Mouse (Mus musculus): ENCODE measurements at regions not wholly inside any gene's neighbourhood (a gene's known extent, or its start where the extent isn't known, plus 50 kb on each side); places are given as distances from the start of the nearest gene placed in this dataset.

GRCm38 (mm10) chr10:109226989-109227388 lies 216.2 kb upstream of the Syt1 start:
- TF ChIP-seq CTCF (IDR thresholded peaks at IDR 0.05; ENCODE audit: low read depth) = no peak
- H3K4me3 ChIP-seq (ENCODE audit: low read depth, low read length) = no peak overlapping the region
- no peaks in the 10 kb centered on the region for H3K36me3 ChIP-seq (ENCODE audit: insufficient read depth)
- no peak overlapping the region for H3K9ac ChIP-seq
- no peaks in the 10 kb centered on the region for H3K4me1 ChIP-seq (ENCODE audit: insufficient read depth)
- no peaks in the 10 kb centered on the region for H3K9me3 ChIP-seq (ENCODE audit: low read length)
- no peaks in the 10 kb centered on the region for H3K27me3 ChIP-seq (ENCODE audit: insufficient read depth, low read length)
- H3K4me2 ChIP-seq (ENCODE audit: low read depth) = no peak overlapping the region
- WGBS = 86% methylated on average over 3 of the region's 3 CpGs
- ATAC-seq = no peak
- DNase-seq = no peak
- no peak overlapping the region for H3K27ac ChIP-seq (ENCODE audit: low read depth, low read length)

GRCm38 (mm10) chr10:109188761-109189503 lies 178.2 kb upstream of the Syt1 start:
- Histone ChIP-seq H3K27me3 (ENCODE audit: insufficient read depth, low read length) (no peaks in the 10 kb centered on the region), H3K4me1 (ENCODE audit: insufficient read depth) (0 out of 2 replicates have a peak, but pooled peaks cover 3% of the 10 kb centered on the region), H3K36me3 (ENCODE audit: insufficient read depth) (no peaks in the 10 kb centered on the region), H3K27ac (ENCODE audit: low read depth, low read length) (no peak overlapping the region), H3K4me3 (ENCODE audit: low read depth, low read length) (no peak overlapping the region), H3K9ac (no peak overlapping the region), H3K4me2 (ENCODE audit: low read depth) (no peak overlapping the region), H3K9me3 (ENCODE audit: low read length) (no peaks in the 10 kb centered on the region)
- DNase-seq (peak; percentile 66), ATAC-seq (peak; percentile 71; the same call in 1 of the 2 replicates)
- TF ChIP-seq CTCF (IDR thresholded peaks at IDR 0.05; ENCODE audit: low read depth) = no peak
- 50% methylated on average over 8 of the region's 8 CpGs for WGBS

GRCm38 (mm10) chr10:109188252-109188651 lies 177.5 kb upstream of the Syt1 start:
- DNase-seq (peak; percentile 20), ATAC-seq (peak; percentile 56; the same call in 1 of the 2 replicates)
- TF ChIP-seq CTCF (IDR thresholded peaks at IDR 0.05; ENCODE audit: low read depth) = no peak
- no peak overlapping the region for H3K4me3 ChIP-seq (ENCODE audit: low read depth, low read length)
- H3K9me3 ChIP-seq (ENCODE audit: low read length) = no peaks in the 10 kb centered on the region
- no peak overlapping the region for H3K4me2 ChIP-seq (ENCODE audit: low read depth)
- H3K36me3 ChIP-seq (ENCODE audit: insufficient read depth) = no peaks in the 10 kb centered on the region
- 0 out of 2 replicates have a peak, but pooled peaks cover 3% of the 10 kb centered on the region for H3K4me1 ChIP-seq (ENCODE audit: insufficient read depth)
- no peak overlapping the region for H3K9ac ChIP-seq
- H3K27ac ChIP-seq (ENCODE audit: low read depth, low read length) = no peak overlapping the region
- WGBS = 65% methylated on average over 4 of the region's 4 CpGs
- H3K27me3 ChIP-seq (ENCODE audit: insufficient read depth, low read length) = no peaks in the 10 kb centered on the region

GRCm38 (mm10) chr10:109185243-109185642 lies 174.5 kb upstream of the Syt1 start:
- Histone ChIP-seq H3K4me3 (ENCODE audit: low read depth, low read length) (no peak overlapping the region), H3K9ac (no peak overlapping the region), H3K27me3 (ENCODE audit: insufficient read depth, low read length) (no peaks in the 10 kb centered on the region), H3K9me3 (ENCODE audit: low read length) (no peaks in the 10 kb centered on the region), H3K27ac (ENCODE audit: low read depth, low read length) (no peak overlapping the region), H3K4me1 (ENCODE audit: insufficient read depth) (0 out of 2 replicates have a peak, but pooled peaks cover 3% of the 10 kb centered on the region), H3K4me2 (ENCODE audit: low read depth) (no peak overlapping the region), H3K36me3 (ENCODE audit: insufficient read depth) (no peaks in the 10 kb centered on the region)
- WGBS = 55% methylated on average over 2 of the region's 2 CpGs
- ATAC-seq (no peak), DNase-seq (no peak)
- TF ChIP-seq CTCF (IDR thresholded peaks at IDR 0.05; ENCODE audit: low read depth) = no peak

- H3K36me3 ChIP-seq (ENCODE audit: insufficient read depth) = no peaks in the 10 kb centered on the region
- no peaks in the 10 kb centered on the region for H3K4me1 ChIP-seq (ENCODE audit: insufficient read depth)
- H3K27ac ChIP-seq (ENCODE audit: low read depth, low read length) = no peak overlapping the region
- TF ChIP-seq CTCF (IDR thresholded peaks at IDR 0.05; ENCODE audit: low read depth) = no peak
- no peaks in the 10 kb centered on the region for H3K27me3 ChIP-seq (ENCODE audit: insufficient read depth, low read length)
- no peak overlapping the region for H3K4me3 ChIP-seq (ENCODE audit: low read depth, low read length)
- no peak overlapping the region for H3K4me2 ChIP-seq (ENCODE audit: low read depth)
- DNase-seq = no peak
- ATAC-seq = no peak
- no peaks in the 10 kb centered on the region for H3K9me3 ChIP-seq (ENCODE audit: low read length)
- H3K9ac ChIP-seq = no peak overlapping the region
- 84% methylated on average over 4 of the region's 4 CpGs for WGBS
Measured at GRCm38 (mm10) chr10:109180527-109180926, 169.7 kb upstream of the Syt1 start.

GRCm38 (mm10) chr10:109160730-109161129 lies 149.9 kb upstream of the Syt1 start:
- Histone ChIP-seq H3K4me2 (ENCODE audit: low read depth) (no peak overlapping the region), H3K4me3 (ENCODE audit: low read depth, low read length) (no peak overlapping the region), H3K27me3 (ENCODE audit: insufficient read depth, low read length) (no peaks in the 10 kb centered on the region), H3K9me3 (ENCODE audit: low read length) (no peaks in the 10 kb centered on the region), H3K9ac (no peak overlapping the region), H3K27ac (ENCODE audit: low read depth, low read length) (no peak overlapping the region), H3K36me3 (ENCODE audit: insufficient read depth) (no peaks in the 10 kb centered on the region), H3K4me1 (ENCODE audit: insufficient read depth) (no peaks in the 10 kb centered on the region)
- WGBS = 90% methylated on average over 1 of the region's 1 CpGs
- TF ChIP-seq CTCF (IDR thresholded peaks at IDR 0.05; ENCODE audit: low read depth) = no peak
- DNase-seq = no peak
- no peak for ATAC-seq

GRCm38 (mm10) chr10:109155768-109156167 lies 145.0 kb upstream of the Syt1 start:
- Histone ChIP-seq H3K4me1 (ENCODE audit: insufficient read depth) (no peaks in the 10 kb centered on the region), H3K27me3 (ENCODE audit: insufficient read depth, low read length) (no peaks in the 10 kb centered on the region), H3K4me3 (ENCODE audit: low read depth, low read length) (no peak overlapping the region), H3K27ac (ENCODE audit: low read depth, low read length) (no peak overlapping the region), H3K36me3 (ENCODE audit: insufficient read depth) (no peaks in the 10 kb centered on the region), H3K4me2 (ENCODE audit: low read depth) (no peak overlapping the region), H3K9ac (no peak overlapping the region), H3K9me3 (ENCODE audit: low read length) (no peaks in the 10 kb centered on the region)
- no peak for TF ChIP-seq CTCF (IDR thresholded peaks at IDR 0.05; ENCODE audit: low read depth)
- DNase-seq (no peak), ATAC-seq (no peak)
- WGBS = 85% methylated on average over 5 of the region's 5 CpGs

All from forebrain, postnatal 0 days (tissue).